Mouse (Mus musculus): ENCODE results near the gene Fhod1. TPM values are rescaled to one million over a fixed set of nuclear protein-coding genes. Genes with fewer than 3 reads are reported as not detected.

Fhod1 gene
- total and polyA plus RNA-seq, 3 experiments: 0.81 to 8.1 (median 3.1) TPM

- no peaks in the 10 kb centered on the region for H3K4me1 ChIP-seq (ENCODE audit: control insufficient read depth in 1 of 2, insufficient read depth in 2 of 2)
- H3K9me3 ChIP-seq (replicated peaks; ENCODE audit: low read length): no peaks in the 10 kb centered on the region
- H3K4me2 ChIP-seq (ENCODE audit: insufficient read depth, low read depth, poor library complexity, severe bottlenecking): no peak overlapping the region
- DNase-seq (ENCODE audit: extremely low read depth): peak; percentile 31
- no peak overlapping the region for H3K4me3 ChIP-seq (replicated peaks in 1 of 3; ENCODE audit: low read depth in 2 of 3, low read length in 2 of 3, poor library complexity in 1 of 3)
- peak; percentile 68 for TF ChIP-seq MYC (IDR thresholded peaks at IDR 0.05; ENCODE audit: low read depth, low read length)
- peak; percentile 47 for TF ChIP-seq RAD21 (IDR thresholded peaks at IDR 0.05; ENCODE audit: low read depth, low read length)
- TF ChIP-seq MXI1 (IDR thresholded peaks at IDR 0.05; ENCODE audit: low read depth, low read length): no peak
- no peak for TF ChIP-seq ZKSCAN1 (IDR thresholded peaks at IDR 0.05; ENCODE audit: borderline replicate concordance, low read depth, low read length)
- peak; percentile 36; the same call in 1 of the 2 replicates for TF ChIP-seq SMC3 (IDR thresholded peaks at IDR 0.05; ENCODE audit: low read depth, low read length)
- TF ChIP-seq CTCF (conservative IDR thresholded peaks at IDR 0.05 in 1 of 2, IDR thresholded peaks at IDR 0.05 in 1 of 2; ENCODE audit: low read depth in 2 of 2, low read length in 2 of 2): peak; percentile 12 to 76; a peak in 2 of 4 replicates
- H3K27ac ChIP-seq (ENCODE audit: insufficient read depth, low read depth): no peak overlapping the region
- peaks cover 3 to 23% of the 10 kb centered on the region in 2 experiments for H3K36me3 ChIP-seq (replicated peaks in 1 of 2; ENCODE audit: control insufficient read depth in 1 of 2, insufficient read depth in 1 of 2, low read length in 1 of 2)
- dilution Hi-C loops (cut with MboI; ENCODE audit: extremely low pct_ligation_motif_present, extremely low pct_unique_long_range_greater_than_20kb, low sequenced_read_pairs): no loop called here
- no peak overlapping the region for H3K9ac ChIP-seq (ENCODE audit: insufficient read depth, low read depth)
- H3K27me3 ChIP-seq (replicated peaks): no peaks in the 10 kb centered on the region
- no peaks in the 10 kb centered on the region for H3K79me2 ChIP-seq (replicated peaks; ENCODE audit: control insufficient read depth, extremely low read depth, insufficient read depth, poor library complexity, severe bottlenecking)
- in situ Hi-C loops (cut with MboI; ENCODE audit: low pct_ligation_motif_present, low pct_unique_long_range_greater_than_20kb, low sequenced_read_pairs): loop anchor here (10.0 kb wide), 1 partner anchor 108 kb away; the partner anchor contains the start of gene Tppp3
Observed at GRCm38 (mm10) chr8:105367107-105367506, 19.4 kb upstream of the Fhod1 start.

GRCm38 (mm10) chr8:105361751-105362702 is 14.3 kb upstream of the Fhod1 start:
- in situ Hi-C loops (cut with MboI; ENCODE audit: low pct_ligation_motif_present, low pct_unique_long_range_greater_than_20kb, low sequenced_read_pairs): loop anchor here (10.0 kb wide), 1 partner anchor 113 kb away; the partner anchor contains the start of gene Tppp3
- DNase-seq (ENCODE audit: extremely low read depth): no peak
- no peaks in the 10 kb centered on the region for H3K9me3 ChIP-seq (replicated peaks; ENCODE audit: low read length)
- H3K9ac ChIP-seq (ENCODE audit: insufficient read depth, low read depth): no peak overlapping the region
- no peak for TF ChIP-seq EP300 (IDR thresholded peaks at IDR 0.05; ENCODE audit: low read length)
- no peak for TF ChIP-seq TCF12 (IDR thresholded peaks at IDR 0.05; ENCODE audit: low read depth, low read length)
- TF ChIP-seq USF2 (conservative IDR thresholded peaks at IDR 0.05; ENCODE audit: low read depth, low read length): no peak
- TF ChIP-seq CHD1 (IDR thresholded peaks at IDR 0.05; ENCODE audit: low read depth, low read length): no peak
- TF ChIP-seq MAX (IDR thresholded peaks at IDR 0.05; ENCODE audit: low read length): no peak
- no peak for TF ChIP-seq MYC (IDR thresholded peaks at IDR 0.05; ENCODE audit: low read depth, low read length)
- no peak for TF ChIP-seq ZC3H11A (IDR thresholded peaks at IDR 0.05; ENCODE audit: low read depth, low read length)
- no peak for TF ChIP-seq ETS1 (conservative IDR thresholded peaks at IDR 0.05; ENCODE audit: low read depth, low read length)
- TF ChIP-seq UBTF (IDR thresholded peaks at IDR 0.05; ENCODE audit: low read depth, low read length): no peak
- TF ChIP-seq BHLHE40 (IDR thresholded peaks at IDR 0.05; ENCODE audit: low read depth, low read length): no peak
- TF ChIP-seq RAD21 (IDR thresholded peaks at IDR 0.05; ENCODE audit: low read depth, low read length): no peak
- TF ChIP-seq GABPA (IDR thresholded peaks at IDR 0.05; ENCODE audit: insufficient replicate concordance, low read depth, low read length): no peak
- no peak for TF ChIP-seq SMC3 (IDR thresholded peaks at IDR 0.05; ENCODE audit: low read depth, low read length)
- TF ChIP-seq POLR2A (IDR thresholded peaks at IDR 0.05; ENCODE audit: low read depth, low read length): no peak
- no peak for TF ChIP-seq E2F4 (IDR thresholded peaks at IDR 0.05; ENCODE audit: insufficient replicate concordance, low read depth, low read length)
- TF ChIP-seq JUN (IDR thresholded peaks at IDR 0.05; ENCODE audit: insufficient read depth, low read depth, low read length): no peak
- TF ChIP-seq CHD2 (IDR thresholded peaks at IDR 0.05; ENCODE audit: low read length): no peak
- no peak overlapping the region for H3K27ac ChIP-seq (ENCODE audit: insufficient read depth, low read depth)
- H3K4me3 ChIP-seq (replicated peaks in 1 of 3; ENCODE audit: low read depth in 2 of 3, low read length in 2 of 3, poor library complexity in 1 of 3): no peak overlapping the region
- peaks cover 2 to 23% of the 10 kb centered on the region in 2 experiments for H3K36me3 ChIP-seq (replicated peaks in 1 of 2; ENCODE audit: control insufficient read depth in 1 of 2, insufficient read depth in 1 of 2, low read length in 1 of 2)
- H3K79me2 ChIP-seq (replicated peaks; ENCODE audit: control insufficient read depth, extremely low read depth, insufficient read depth, poor library complexity, severe bottlenecking): no peaks in the 10 kb centered on the region
- no peaks in the 10 kb centered on the region for H3K27me3 ChIP-seq (replicated peaks)
- no peak overlapping the region for H3K4me2 ChIP-seq (ENCODE audit: insufficient read depth, low read depth, poor library complexity, severe bottlenecking)
- dilution Hi-C loops (cut with MboI; ENCODE audit: extremely low pct_ligation_motif_present, extremely low pct_unique_long_range_greater_than_20kb, low sequenced_read_pairs): no loop called here
- no peaks in the 10 kb centered on the region for H3K4me1 ChIP-seq (ENCODE audit: control insufficient read depth in 1 of 2, insufficient read depth in 2 of 2)

Measured in CH12.LX (cell line).